Mouse (Mus musculus): ENCODE results near the gene Klhl29. TPM values are rescaled to one million over a fixed set of nuclear protein-coding genes. Genes with fewer than 3 reads are reported as not detected.

The Klhl29 gene
- total and polyA plus RNA-seq, 2 experiments from 2014 or later: 3.0 to 16.7 TPM

DNA sequence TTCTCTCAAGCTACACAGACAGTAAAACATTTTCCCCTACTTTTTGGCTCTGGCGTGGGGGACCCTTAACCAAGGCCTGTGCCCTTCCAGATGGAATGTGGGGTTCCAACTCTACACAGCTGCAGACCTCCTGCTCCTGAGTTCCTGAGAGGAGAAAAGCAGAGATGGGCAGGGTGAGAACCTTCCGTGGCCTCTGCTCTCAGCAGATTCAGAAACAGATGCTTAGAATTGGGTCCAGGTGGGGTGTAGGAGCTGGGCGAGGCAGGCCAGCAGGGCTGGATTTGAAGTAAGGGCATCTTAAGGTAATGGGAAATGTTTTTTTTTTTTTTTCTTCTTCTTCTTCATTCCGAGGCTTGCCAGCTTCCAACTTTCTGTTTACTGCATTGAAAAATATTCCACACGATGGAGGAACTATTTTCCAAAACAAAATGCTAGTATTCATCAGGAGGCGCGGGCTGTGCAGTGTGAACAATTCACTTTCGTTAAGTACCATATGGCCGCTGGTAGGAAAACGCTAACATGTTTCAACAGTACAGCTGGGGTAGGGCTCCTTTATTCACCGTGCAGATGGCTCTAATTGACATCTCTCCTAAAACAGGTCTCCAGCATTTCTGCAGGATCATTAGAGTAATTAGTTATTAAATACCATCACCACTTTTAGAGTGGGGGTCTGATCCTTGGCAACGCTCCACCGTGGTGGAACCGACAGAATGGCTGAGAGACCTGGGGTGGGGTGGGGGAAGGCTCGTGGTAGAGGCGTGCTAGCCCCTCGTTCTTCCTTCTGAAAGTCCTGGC lies 135.8 kb downstream of the Klhl29 start:
- no peak overlapping the region for H3K27ac ChIP-seq
- ATAC-seq: no peak; the same call in 1 of the 2 replicates

DNA sequence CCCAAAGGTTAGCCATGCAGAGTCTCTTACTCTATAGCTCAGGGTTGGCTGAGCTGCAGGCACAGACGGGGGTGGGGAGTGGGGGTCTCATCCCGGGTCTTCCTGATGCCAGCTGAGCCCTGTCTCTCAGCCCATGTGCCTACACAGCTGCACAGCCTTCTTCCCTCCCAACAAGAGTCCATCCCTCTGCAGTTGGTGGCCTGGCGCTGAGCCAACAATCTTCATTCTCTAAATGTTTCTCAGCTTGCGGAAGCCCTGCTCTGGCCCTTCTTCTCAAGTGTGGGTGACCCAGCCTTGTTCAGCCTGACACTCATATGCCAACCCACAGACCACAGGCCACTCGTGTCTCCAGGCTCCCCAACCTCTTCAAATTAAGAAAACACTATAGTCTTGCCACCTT lies 138.4 kb downstream of the Klhl29 start:
- Histone ChIP-seq H3K9ac (replicated peaks; ENCODE audit: low read length) (no peak overlapping the region), H3K9me3 (ENCODE audit: low read length) (no peaks in the 10 kb centered on the region), H3K4me2 (ENCODE audit: low read depth, low read length) (no peak overlapping the region), H3K4me3 (ENCODE audit: low read length) (no peak overlapping the region), H3K27me3 (ENCODE audit: insufficient read depth, low read length) (no peaks in the 10 kb centered on the region), H3K4me1 (ENCODE audit: insufficient read depth, low read length) (peaks cover 10% of the 10 kb centered on the region), H3K27ac (no peak overlapping the region), H3K36me3 (ENCODE audit: insufficient read depth, low read length) (no peaks in the 10 kb centered on the region)
- DNase-seq (ENCODE audit: low spot score): peak; percentile 67
- 37% methylated on average over 5 of the region's 5 CpGs for WGBS
- no peak for TF ChIP-seq CTCF (IDR thresholded peaks at IDR 0.05; ENCODE audit: low read depth)
- peak; percentile 77 for ATAC-seq

More for the DNA sequence above, 135.8 kb downstream of the Klhl29 start:
- Histone ChIP-seq H3K27me3 (ENCODE audit: insufficient read depth, low read length) (no peaks in the 10 kb centered on the region), H3K4me1 (ENCODE audit: insufficient read depth, low read length) (peaks cover 17% of the 10 kb centered on the region), H3K4me3 (ENCODE audit: low read length) (no peak overlapping the region), H3K36me3 (ENCODE audit: insufficient read depth, low read length) (no peaks in the 10 kb centered on the region), H3K9ac (replicated peaks; ENCODE audit: low read length) (no peak overlapping the region), H3K9me3 (ENCODE audit: low read length) (no peaks in the 10 kb centered on the region), H3K4me2 (ENCODE audit: low read depth, low read length) (no peak overlapping the region)
- no peak for TF ChIP-seq CTCF (IDR thresholded peaks at IDR 0.05; ENCODE audit: low read depth)
- WGBS: 49% methylated on average over 17 of the region's 17 CpGs
- peak; percentile 46 for DNase-seq (ENCODE audit: low spot score)

DNA sequence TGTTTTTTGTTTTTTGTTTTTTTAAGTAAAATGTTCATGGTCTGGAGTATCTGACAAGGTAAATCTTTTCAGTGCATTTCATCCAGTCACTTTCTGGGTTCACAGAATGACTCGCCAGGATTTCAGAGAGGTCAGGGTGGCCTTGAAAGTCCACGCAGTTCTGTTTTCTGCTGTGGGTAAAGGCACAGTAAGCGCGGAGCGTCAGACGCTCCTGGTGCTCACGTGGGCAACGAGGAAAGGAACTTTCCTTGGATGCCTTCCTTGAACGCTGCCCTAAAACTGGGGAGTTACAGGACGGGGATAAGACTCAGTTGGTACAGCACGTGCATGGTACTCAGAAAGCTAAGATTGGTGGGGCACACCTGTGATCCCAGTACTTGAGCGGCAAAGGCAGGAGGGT lies 139.9 kb downstream of the Klhl29 start:
- Histone ChIP-seq H3K27ac (no peak overlapping the region), H3K4me1 (ENCODE audit: insufficient read depth, low read length) (peaks cover 10% of the 10 kb centered on the region), H3K27me3 (ENCODE audit: insufficient read depth, low read length) (no peaks in the 10 kb centered on the region), H3K4me3 (ENCODE audit: low read length) (no peak overlapping the region), H3K9me3 (ENCODE audit: low read length) (no peaks in the 10 kb centered on the region), H3K4me2 (ENCODE audit: low read depth, low read length) (no peak overlapping the region), H3K9ac (replicated peaks; ENCODE audit: low read length) (no peak overlapping the region), H3K36me3 (ENCODE audit: insufficient read depth, low read length) (no peaks in the 10 kb centered on the region)
- WGBS: 92% methylated on average over 12 of the region's 12 CpGs
- TF ChIP-seq CTCF (IDR thresholded peaks at IDR 0.05; ENCODE audit: low read depth): no peak
- ATAC-seq: no peak
- no peak for DNase-seq (ENCODE audit: low spot score)

- TF ChIP-seq CTCF (IDR thresholded peaks at IDR 0.05; ENCODE audit: low read depth): no peak
- Histone ChIP-seq H3K4me1 (ENCODE audit: insufficient read depth, low read length) (peaks cover 12% of the 10 kb centered on the region; the same call in 1 of the 2 replicates), H3K9ac (replicated peaks; ENCODE audit: low read length) (no peak overlapping the region), H3K27me3 (ENCODE audit: insufficient read depth, low read length) (no peaks in the 10 kb centered on the region), H3K4me3 (ENCODE audit: low read length) (no peak overlapping the region), H3K4me2 (ENCODE audit: low read depth, low read length) (no peak overlapping the region), H3K9me3 (ENCODE audit: low read length) (no peaks in the 10 kb centered on the region), H3K27ac (no peak overlapping the region), H3K36me3 (ENCODE audit: insufficient read depth, low read length) (no peaks in the 10 kb centered on the region)
- ATAC-seq (no peak), DNase-seq (ENCODE audit: low spot score) (no peak)
- 95% methylated on average over 5 of the region's 5 CpGs for WGBS
Measured at GRCm38 (mm10) chr12:5230504-5230903, 145.0 kb downstream of the Klhl29 start.

- DNase-seq (ENCODE audit: low spot score): no peak
- Histone ChIP-seq H3K9me3 (ENCODE audit: low read length) (no peaks in the 10 kb centered on the region), H3K4me2 (ENCODE audit: low read depth, low read length) (no peak overlapping the region), H3K27ac (no peak overlapping the region), H3K4me1 (ENCODE audit: insufficient read depth, low read length) (peaks cover 12% of the 10 kb centered on the region; the same call in 1 of the 2 replicates), H3K9ac (replicated peaks; ENCODE audit: low read length) (0 out of 2 replicates have a peak overlapping the region, but pooled peaks have one; percentile 17), H3K36me3 (ENCODE audit: insufficient read depth, low read length) (no peaks in the 10 kb centered on the region), H3K27me3 (ENCODE audit: insufficient read depth, low read length) (no peaks in the 10 kb centered on the region), H3K4me3 (ENCODE audit: low read length) (no peak overlapping the region)
- WGBS: 42% methylated on average over 14 of the region's 14 CpGs
- ATAC-seq: no peak
- no peak for TF ChIP-seq CTCF (IDR thresholded peaks at IDR 0.05; ENCODE audit: low read depth)
Measured at GRCm38 (mm10) chr12:5226676-5227654, 148.5 kb downstream of the Klhl29 start.

- Histone ChIP-seq H3K27ac (no peak overlapping the region), H3K9me3 (ENCODE audit: low read length) (no peaks in the 10 kb centered on the region), H3K4me3 (ENCODE audit: low read length) (no peak overlapping the region), H3K4me2 (ENCODE audit: low read depth, low read length) (no peak overlapping the region), H3K27me3 (ENCODE audit: insufficient read depth, low read length) (no peaks in the 10 kb centered on the region), H3K36me3 (ENCODE audit: insufficient read depth, low read length) (no peaks in the 10 kb centered on the region), H3K4me1 (ENCODE audit: insufficient read depth, low read length) (peaks cover 31% of the 10 kb centered on the region), H3K9ac (replicated peaks; ENCODE audit: low read length) (no peak overlapping the region)
- peak; percentile 59 for DNase-seq (ENCODE audit: low spot score)
- TF ChIP-seq CTCF (IDR thresholded peaks at IDR 0.05; ENCODE audit: low read depth): no peak
- 0 out of 2 replicates have a peak, but pooled peaks have one; percentile 11 for ATAC-seq
- 44% methylated on average over 1 of the region's 1 CpGs for WGBS
Measured at GRCm38 (mm10) chr12:5223595-5223994, 151.9 kb downstream of the Klhl29 start.

Data from hindbrain, postnatal 0 days (tissue).